Mouse (Mus musculus): ENCODE results near the gene Gpr4.

- TF ChIP-seq POLR2A (IDR thresholded peaks at IDR 0.05; ENCODE audit: low read depth, low read length) (no peak), CTCF (IDR thresholded peaks at IDR 0.05; ENCODE audit: extremely low read depth, insufficient read depth, insufficient read length, insufficient replicate concordance) (no peak)
Observed at GRCm38 (mm10) chr7:19164189-19164588, 48.1 kb upstream of the Gpr4 start.

Data from spleen, adult 2 months (tissue).